Mouse (Mus musculus): ENCODE measurements around the gene Rcan3. TPM values are rescaled to one million over a fixed set of nuclear protein-coding genes. Genes with fewer than 3 reads are reported as not detected.

The Rcan3 gene
- total RNA-seq, 2 experiments from 2014 or later: 27.8 to 29.7 TPM

Small RNA genes lying within 50 kb of the gene (microRNA-seq; reads per million reads assigned to microRNA genes)
- 434 to 570 reads per million in 2 experiments for gene Mir700

Other genes with a start within 250 kb of the Rcan3 start
- 10 to 100 TPM; 36.9 to 38.9 TPM for gene Clic4, start 161.0 kb downstream of the Rcan3 start, total RNA-seq (2021)
- 100 to 1,000 TPM; 102 to 140 TPM for gene Srrm1, start 80.5 kb downstream of the Rcan3 start, total RNA-seq (2021)
- gene Ncmap, start 35.6 kb downstream of the Rcan3 start, total RNA-seq (2021): under 1 TPM in 1 of 2 experiments, not detected in 1; 0.54 TPM
- 1 to 10 TPM; 1.5 to 2.5 TPM for gene Stpg1, start 60.9 kb upstream of the Rcan3 start, total RNA-seq (2021)
- gene Nipal3, start 61.2 kb upstream of the Rcan3 start, total RNA-seq (2021): 100 to 1,000 TPM in 1 of 2 experiments, 10 to 100 TPM in 1; 88.2 to 100 TPM
- gene Grhl3, start 139.8 kb upstream of the Rcan3 start, total RNA-seq (2021): under 1 TPM; 0.75 to 0.91 TPM